Mouse (Mus musculus): Measurements from ENCODE around the gene Jam3.

The Jam3 gene

GRCm38 (mm10) chr9:27109533-27110514 lies 45.4 kb downstream of the Jam3 start:
- peak in 1 of 2 experiments; percentile 17 for DNase-seq

- DNase-seq, result no peak
Measured at GRCm38 (mm10) chr9:27108451-27108850, 46.8 kb downstream of the Jam3 start.

GRCm38 (mm10) chr9:27106081-27106480 lies 49.1 kb downstream of the Jam3 start:
- DNase-seq, result peak; percentile 75 to 78

GRCm38 (mm10) chr9:27101466-27101865 lies 53.8 kb downstream of the Jam3 start:
- no peak for DNase-seq

- no peak for DNase-seq
Measured at GRCm38 (mm10) chr9:27099474-27099873, 55.7 kb downstream of the Jam3 start.

- no peak for DNase-seq
Measured at GRCm38 (mm10) chr9:27098557-27098956, 56.7 kb downstream of the Jam3 start.

- no peak for DNase-seq
Measured at GRCm38 (mm10) chr9:27098092-27098491, 57.1 kb downstream of the Jam3 start.

GRCm38 (mm10) chr9:27092916-27093315 lies 62.3 kb downstream of the Jam3 start:
- DNase-seq, result no peak

GRCm38 (mm10) chr9:27090801-27091775 lies 64.1 kb downstream of the Jam3 start:
- DNase-seq, result peak; percentile 25 to 54

- DNase-seq, result no peak
Measured at GRCm38 (mm10) chr9:27090134-27090533, 65.1 kb downstream of the Jam3 start.

GRCm38 (mm10) chr9:27087402-27087801 lies 67.8 kb downstream of the Jam3 start:
- DNase-seq, result no peak

GRCm38 (mm10) chr9:27086256-27086655 lies 69.0 kb downstream of the Jam3 start:
- no peak for DNase-seq

- DNase-seq, result no peak
Measured at GRCm38 (mm10) chr9:27075812-27076211, 79.4 kb downstream of the Jam3 start.

- no peak for DNase-seq
Measured at GRCm38 (mm10) chr9:27074677-27075076, 80.5 kb downstream of the Jam3 start.

- DNase-seq, result no peak
Measured at GRCm38 (mm10) chr9:27070895-27071294, 84.3 kb downstream of the Jam3 start.

- no peak for DNase-seq
Measured at GRCm38 (mm10) chr9:27058341-27058740, 96.9 kb downstream of the Jam3 start.

GRCm38 (mm10) chr9:27049492-27049891 lies 105.7 kb downstream of the Jam3 start:
- no peak for DNase-seq

Measured in cerebellum, postnatal 14 days (tissue).